Mouse (Mus musculus) ES-Bruce4 (cell line): ENCODE data around the gene Unc5c.

ENCODE experiments used
- CTCF ChIP-seq: IDR thresholded peaks from one replicate; pipeline ENCODE4 v1.8.1; 2011; ENCODE audit warnings: low read depth, low read length
- EP300 ChIP-seq: IDR thresholded peaks from 2 replicates; pipeline ENCODE4 v1.6.1; 2011; ENCODE audit warnings: low read depth, low read length; ENCODE audit not compliant: insufficient read depth
- POLR2A ChIP-seq: IDR thresholded peaks from one replicate; pipeline ENCODE4 v1.8.1; 2011; ENCODE audit warnings: low read length; ENCODE audit not compliant: insufficient read depth

- TF ChIP-seq POLR2A = no peak
- TF ChIP-seq EP300 = no peak
- TF ChIP-seq CTCF = no peak
These were observed 84.6 kb downstream of the Unc5c start for GRCm38 (mm10) chr3:141549661-141550060.
